In genomic region chr13:73938177-73938560, GRCm38 (mm10) we compare ENCODE assay signal across 8 mouse cellular contexts. TPM values are rescaled to one million over a fixed set of nuclear protein-coding genes. Genes with fewer than 3 reads are reported as not detected.
DNase-seq lines count a peak whose midpoint lies in the region; ATAC-seq and TF ChIP-seq lines count a peak whose summit lies in the region.

No protein-coding gene starts in this region.

- 17% methylated on average over 13 of the region's 13 CpGs for WGBS in kidney, adult 2 months
- 39% methylated on average over 13 of the region's 13 CpGs for WGBS in forebrain, embryonic 16.5 days
- 23% methylated on average over 13 of the region's 13 CpGs for WGBS in lung, postnatal 0 days

- H3K9ac ChIP-seq in forebrain, embryonic 16.5 days (replicated peaks; ENCODE audit: low read depth, low read length) = peak overlapping the region; percentile 83
- peak overlapping the region; percentile 63 for H3K9ac ChIP-seq in lung, postnatal 0 days (replicated peaks; ENCODE audit: low read depth)

- no peaks in the 10 kb centered on the region for H3K27me3 ChIP-seq in kidney, adult 2 months (replicated peaks; ENCODE audit: control insufficient read depth, insufficient read depth, low read length)
- H3K27me3 ChIP-seq in forebrain, embryonic 16.5 days (replicated peaks; ENCODE audit: control insufficient read depth, insufficient read depth, low read length) = no peaks in the 10 kb centered on the region
- H3K27me3 ChIP-seq in lung, postnatal 0 days (replicated peaks; ENCODE audit: insufficient read depth, low read length) = no peaks in the 10 kb centered on the region

- peak overlapping the region; percentile 96 for H3K4me3 ChIP-seq in kidney, adult 2 months (ENCODE audit: insufficient read depth, low read depth, low read length)
- H3K4me3 ChIP-seq in forebrain, embryonic 16.5 days (replicated peaks; ENCODE audit: low read length) = peak overlapping the region; percentile 81
- H3K4me3 ChIP-seq in lung, postnatal 0 days (ENCODE audit: low read depth, low read length) = peak overlapping the region; percentile 74

- 0 out of 2 replicates have a peak, but pooled peaks cover 7% of the 10 kb centered on the region for H3K4me1 ChIP-seq in kidney, adult 2 months (ENCODE audit: control insufficient read depth, insufficient read depth, low read length)
- peaks cover 14% of the 10 kb centered on the region for H3K4me1 ChIP-seq in forebrain, embryonic 16.5 days (replicated peaks; ENCODE audit: control insufficient read depth, insufficient read depth, low read length)
- H3K4me1 ChIP-seq in lung, postnatal 0 days (ENCODE audit: insufficient read depth, low read depth, low read length) = no peaks in the 10 kb centered on the region

- DNase-seq in kidney, adult 2 months = no peak
- no peak for DNase-seq in kidney, postnatal 36 days
- DNase-seq in NIH3T3 (ENCODE audit: low read depth) = peak; percentile 16
- DNase-seq in lung, postnatal 0 days (ENCODE audit: low spot score) = no peak
- DNase-seq in left cerebral cortex, adult 9 months (ENCODE audit: low spot score in 2 of 2) = no peak
- DNase-seq in testis, postnatal 10 days (ENCODE audit: low spot score) = no peak
- no peak for DNase-seq in yolk sac, embryonic 10.5 days (ENCODE audit: low spot score)

- peak; percentile 36 for ATAC-seq in forebrain, embryonic 16.5 days
- ATAC-seq in lung, postnatal 0 days = peak; percentile 8; the same call in 1 of the 2 replicates

- no peaks in the 10 kb centered on the region for H3K36me3 ChIP-seq in kidney, adult 2 months (ENCODE audit: control insufficient read depth, insufficient read depth, low read length)
- H3K36me3 ChIP-seq in forebrain, embryonic 16.5 days (ENCODE audit: control insufficient read depth, insufficient read depth) = peaks cover 24% of the 10 kb centered on the region
- H3K36me3 ChIP-seq in lung, postnatal 0 days (ENCODE audit: insufficient read depth, low read length) = peaks cover 19% of the 10 kb centered on the region

- H3K9me3 ChIP-seq in forebrain, embryonic 16.5 days (ENCODE audit: control insufficient read depth, low read length) = no peaks in the 10 kb centered on the region
- H3K9me3 ChIP-seq in lung, postnatal 0 days (ENCODE audit: low read length) = no peaks in the 10 kb centered on the region

- no peak for TF ChIP-seq EP300 in lung, postnatal 0 days (IDR thresholded peaks at IDR 0.05)

- no peak overlapping the region for H3K27ac ChIP-seq in kidney, adult 2 months (ENCODE audit: insufficient read depth, low read depth, low read length)
- H3K27ac ChIP-seq in forebrain, embryonic 16.5 days (ENCODE audit: low read length) = peak overlapping the region; percentile 85; the same call in 1 of the 2 replicates
- no peak overlapping the region for H3K27ac ChIP-seq in lung, postnatal 0 days (ENCODE audit: low read length)

- no peak for TF ChIP-seq CTCF in kidney, adult 2 months (conservative IDR thresholded peaks at IDR 0.05; ENCODE audit: insufficient read depth, insufficient read length, low read depth, low read length)
- no peak; the same call in 1 of the 2 replicates for TF ChIP-seq CTCF in lung, postnatal 0 days (IDR thresholded peaks at IDR 0.05)

- no peak for TF ChIP-seq POLR2A in kidney, adult 2 months (IDR thresholded peaks at IDR 0.05; ENCODE audit: low read depth, low read length)

- peak overlapping the region; percentile 69 for H3K4me2 ChIP-seq in forebrain, embryonic 16.5 days (ENCODE audit: low read length)
- H3K4me2 ChIP-seq in lung, postnatal 0 days (replicated peaks; ENCODE audit: low read depth, low read length) = peak overlapping the region; percentile 76

RNA-seq across cellular contexts. Expression of gene Brd9, which starts 0.6 kb away (rescaled TPM):
- polyA plus RNA-seq in kidney, adult 2 months (2012; rRNA removed) = 18.0 and 20.2 TPM in 2 replicates
- 102 and 104 TPM in 2 replicates for polyA plus RNA-seq in forebrain, embryonic 16.5 days (2015; fragmentation: Nextera tagmentation; extraction: Ambion mirVana)
- 33.8 and 35.2 TPM in 2 replicates for polyA plus RNA-seq in lung, postnatal 0 days (2015; fragmentation: Nextera tagmentation; extraction: Ambion mirVana)

RNA-seq across cellular contexts. Expression of gene Trip13, which starts 0.6 kb away (rescaled TPM):
- polyA plus RNA-seq in kidney, adult 2 months (2012; rRNA removed) = 0.22 and 0.25 TPM in 2 replicates
- 16.5 and 18.9 TPM in 2 replicates for polyA plus RNA-seq in forebrain, embryonic 16.5 days (2015; fragmentation: Nextera tagmentation; extraction: Ambion mirVana)
- polyA plus RNA-seq in lung, postnatal 0 days (2015; fragmentation: Nextera tagmentation; extraction: Ambion mirVana) = 2.4 and 4.1 TPM in 2 replicates

RNA-seq across cellular contexts. Expression of gene Zdhhc11, which starts 25.5 kb away (rescaled TPM):
- polyA plus RNA-seq in kidney, adult 2 months (2012; rRNA removed) = not detected in 2 replicates
- polyA plus RNA-seq in forebrain, embryonic 16.5 days (2015; fragmentation: Nextera tagmentation; extraction: Ambion mirVana) = not detected in 2 replicates
- not detected in 2 replicates for polyA plus RNA-seq in lung, postnatal 0 days (2015; fragmentation: Nextera tagmentation; extraction: Ambion mirVana)
